Mouse (Mus musculus): ENCODE measurements at regions not wholly inside any gene's neighbourhood (a gene's known extent, or its start where the extent isn't known, plus 50 kb on each side); places are given as distances from the start of the nearest gene placed in this dataset.

DNA sequence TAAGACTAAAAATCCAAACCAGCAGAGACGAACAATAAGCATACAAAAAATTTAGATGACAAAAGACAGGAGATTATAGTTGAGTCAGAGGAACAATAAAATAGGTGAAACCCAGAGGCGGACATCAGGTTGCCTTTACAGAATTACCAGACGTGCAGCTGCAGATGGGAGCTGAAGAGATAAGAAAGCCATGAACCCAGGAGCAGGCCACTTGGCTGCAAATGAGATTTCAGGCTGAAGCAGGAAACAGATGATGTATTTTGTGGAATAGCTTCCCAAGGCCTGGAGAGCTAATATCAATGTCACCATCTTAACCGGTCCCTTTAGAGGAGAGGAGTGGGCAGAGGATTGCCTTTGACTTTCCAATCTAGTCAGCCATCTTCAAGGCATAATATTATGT, 57.6 kb upstream of the Itga1 start:
- TF ChIP-seq CTCF (IDR thresholded peaks at IDR 0.05; ENCODE audit: low read depth, low read length) (no peak), GATA2 (IDR thresholded peaks at IDR 0.05; ENCODE audit: borderline replicate concordance, low read depth, low read length) (no peak)

Data from G1E (cell line).